Mouse (Mus musculus): ENCODE measurements around the gene Fcgr3. TPM values are rescaled to one million over a fixed set of nuclear protein-coding genes. Genes with fewer than 3 reads are reported as not detected.
"Not testable (repeated sequence)": the region's sequence is repeated elsewhere in the genome, so short reads cannot be mapped to it uniquely, and the experiment has no call there.

Gene Fcgr3
- total and polyA plus RNA-seq, 2 experiments, result 4.5 to 14.5 TPM

DNA sequence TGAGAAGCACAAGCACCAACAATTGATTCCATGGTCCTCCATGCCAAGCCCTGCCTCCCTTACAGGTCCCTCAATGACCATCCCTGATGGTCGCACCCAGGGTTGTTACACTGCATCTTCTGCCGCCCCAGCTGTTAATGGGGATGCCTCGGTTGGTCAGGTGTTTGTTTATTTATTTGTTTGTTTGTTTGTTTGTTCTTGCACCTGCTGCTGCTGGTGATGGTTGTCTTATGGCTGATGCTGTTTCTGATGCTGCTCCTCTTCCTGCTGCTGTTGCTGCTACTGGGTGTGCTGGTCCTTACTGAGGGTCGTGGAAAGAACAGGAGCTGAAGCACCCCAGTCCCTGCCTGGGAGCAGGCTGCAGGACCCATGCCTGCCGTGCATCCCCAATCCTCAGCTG lies 3.2 kb upstream of the Fcgr3 start:
- DNase-seq (ENCODE audit: extremely low read depth, low read depth, low spot score); H3K27ac ChIP-seq (replicated peaks; ENCODE audit: insufficient read depth, low read depth, low read length); H3K9ac ChIP-seq (ENCODE audit: low read depth, low read length); H3K79me2 ChIP-seq (ENCODE audit: control insufficient read depth, insufficient read depth, low read length); H3K36me3 ChIP-seq (ENCODE audit: control insufficient read depth, insufficient read depth, low read length); H3K4me3 ChIP-seq (ENCODE audit: insufficient read depth, low read depth, low read length); H3K4me1 ChIP-seq (ENCODE audit: control insufficient read depth, insufficient read depth, low read length): not testable (repeated sequence)
- peaks cover 25% of the 10 kb centered on the region for H3K27me3 ChIP-seq (ENCODE audit: control insufficient read depth, insufficient read depth, low read length)
- WGBS, result 47% methylated on average over 5 of the region's 5 CpGs

- H3K36me3 ChIP-seq (ENCODE audit: control insufficient read depth, insufficient read depth, low read length), result not testable (repeated sequence)
These were observed 1.8 kb upstream of the Fcgr3 start for GRCm38 (mm10) chr1:171066583-171066982.

GRCm38 (mm10) chr1:171065768-171066167 lies 1.0 kb upstream of the Fcgr3 start:
- not testable (repeated sequence) for H3K27ac ChIP-seq (replicated peaks; ENCODE audit: insufficient read depth, low read depth, low read length); DNase-seq (ENCODE audit: extremely low read depth, low read depth, low spot score); H3K36me3 ChIP-seq (ENCODE audit: control insufficient read depth, insufficient read depth, low read length); H3K4me1 ChIP-seq (ENCODE audit: control insufficient read depth, insufficient read depth, low read length); H3K4me3 ChIP-seq (ENCODE audit: insufficient read depth, low read depth, low read length); H3K79me2 ChIP-seq (ENCODE audit: control insufficient read depth, insufficient read depth, low read length); H3K9ac ChIP-seq (ENCODE audit: low read depth, low read length)
- WGBS, result 7% methylated on average over 30 of the region's 45 CpGs
- H3K27me3 ChIP-seq (ENCODE audit: control insufficient read depth, insufficient read depth, low read length), result peaks cover 22% of the 10 kb centered on the region

More at GRCm38 (mm10) chr1:171066583-171066982, 1.8 kb upstream of the Fcgr3 start:
- DNase-seq (ENCODE audit: extremely low read depth, low read depth, low spot score); H3K79me2 ChIP-seq (ENCODE audit: control insufficient read depth, insufficient read depth, low read length); H3K4me1 ChIP-seq (ENCODE audit: control insufficient read depth, insufficient read depth, low read length); H3K27ac ChIP-seq (replicated peaks; ENCODE audit: insufficient read depth, low read depth, low read length); H3K4me3 ChIP-seq (ENCODE audit: insufficient read depth, low read depth, low read length); H3K9ac ChIP-seq (ENCODE audit: low read depth, low read length): not testable (repeated sequence)
- peaks cover 25% of the 10 kb centered on the region for H3K27me3 ChIP-seq (ENCODE audit: control insufficient read depth, insufficient read depth, low read length)
- WGBS, result 23% methylated on average over 3 of the region's 10 CpGs

DNA sequence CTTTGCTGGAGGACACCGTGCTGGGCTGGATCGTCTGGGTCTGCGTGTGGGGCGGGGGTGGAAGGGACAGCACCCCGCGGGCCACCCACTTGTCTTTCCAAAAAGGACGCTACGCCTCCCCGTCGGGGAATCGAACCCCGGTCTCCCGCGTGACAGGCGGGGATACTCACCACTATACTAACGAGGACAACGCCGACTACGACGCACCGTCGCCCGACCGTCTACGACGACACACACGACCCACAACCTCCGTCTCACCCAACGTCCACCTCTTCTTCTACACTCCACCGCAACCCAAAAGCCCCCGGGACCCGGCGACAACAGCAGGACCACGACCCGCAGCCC lies 480 bp upstream of the Fcgr3 start:
- peaks cover 22% of the 10 kb centered on the region for H3K27me3 ChIP-seq (ENCODE audit: control insufficient read depth, insufficient read depth, low read length)
- not testable (repeated sequence) for H3K79me2 ChIP-seq (ENCODE audit: control insufficient read depth, insufficient read depth, low read length); H3K4me3 ChIP-seq (ENCODE audit: insufficient read depth, low read depth, low read length); DNase-seq (ENCODE audit: extremely low read depth, low read depth, low spot score); H3K9ac ChIP-seq (ENCODE audit: low read depth, low read length); H3K36me3 ChIP-seq (ENCODE audit: control insufficient read depth, insufficient read depth, low read length); H3K4me1 ChIP-seq (ENCODE audit: control insufficient read depth, insufficient read depth, low read length); H3K27ac ChIP-seq (replicated peaks; ENCODE audit: insufficient read depth, low read depth, low read length)
- WGBS, result 3% methylated on average over 26 of the region's 35 CpGs

- WGBS, result 9% methylated on average over 40 of the region's 61 CpGs
- H3K4me3 ChIP-seq (ENCODE audit: insufficient read depth, low read depth, low read length), result peak overlapping the region; percentile 46; the same call in 1 of the 2 replicates
- peak overlapping the region; percentile 6; the same call in 1 of the 2 replicates for H3K9ac ChIP-seq (ENCODE audit: low read depth, low read length)
- H3K36me3 ChIP-seq (ENCODE audit: control insufficient read depth, insufficient read depth, low read length); H3K79me2 ChIP-seq (ENCODE audit: control insufficient read depth, insufficient read depth, low read length); H3K4me1 ChIP-seq (ENCODE audit: control insufficient read depth, insufficient read depth, low read length); H3K27ac ChIP-seq (replicated peaks; ENCODE audit: insufficient read depth, low read depth, low read length); DNase-seq (ENCODE audit: extremely low read depth, low read depth, low spot score): not testable (repeated sequence)
- peaks cover 16% of the 10 kb centered on the region for H3K27me3 ChIP-seq (ENCODE audit: control insufficient read depth, insufficient read depth, low read length)
These were observed 905 bp downstream of the Fcgr3 start for GRCm38 (mm10) chr1:171063569-171064490.

GRCm38 (mm10) chr1:171061566-171061965 lies 3.2 kb downstream of the Fcgr3 start:
- no peak for DNase-seq (ENCODE audit: extremely low read depth, low read depth, low spot score)
- no peaks in the 10 kb centered on the region for H3K79me2 ChIP-seq (ENCODE audit: control insufficient read depth, insufficient read depth, low read length)
- 82% methylated on average over 3 of the region's 3 CpGs for WGBS
- no peak overlapping the region for H3K9ac ChIP-seq (ENCODE audit: low read depth, low read length)
- TF ChIP-seq POLR2A (IDR thresholded peaks at IDR 0.05; ENCODE audit: extremely low read depth, insufficient read depth, low read length) (no peak), CTCF (IDR thresholded peaks at IDR 0.05; ENCODE audit: low read depth, low read length) (no peak)
- no peak overlapping the region for H3K4me3 ChIP-seq (ENCODE audit: insufficient read depth, low read depth, low read length)
- no peaks in the 10 kb centered on the region for H3K36me3 ChIP-seq (ENCODE audit: control insufficient read depth, insufficient read depth, low read length)
- no peak overlapping the region for H3K27ac ChIP-seq (replicated peaks; ENCODE audit: insufficient read depth, low read depth, low read length)
- H3K4me1 ChIP-seq (ENCODE audit: control insufficient read depth, insufficient read depth, low read length), result peaks cover 2% of the 10 kb centered on the region; the same call in 1 of the 2 replicates
- H3K27me3 ChIP-seq (ENCODE audit: control insufficient read depth, insufficient read depth, low read length), result peaks cover 12% of the 10 kb centered on the region
